Mouse (Mus musculus): ENCODE results near the gene Pde4b. TPM values are rescaled to one million over a fixed set of nuclear protein-coding genes. Genes with fewer than 3 reads are reported as not detected.

Pde4b gene
- polyA plus RNA-seq, 1 experiment from 2014 or later: 9.1 TPM

DNA sequence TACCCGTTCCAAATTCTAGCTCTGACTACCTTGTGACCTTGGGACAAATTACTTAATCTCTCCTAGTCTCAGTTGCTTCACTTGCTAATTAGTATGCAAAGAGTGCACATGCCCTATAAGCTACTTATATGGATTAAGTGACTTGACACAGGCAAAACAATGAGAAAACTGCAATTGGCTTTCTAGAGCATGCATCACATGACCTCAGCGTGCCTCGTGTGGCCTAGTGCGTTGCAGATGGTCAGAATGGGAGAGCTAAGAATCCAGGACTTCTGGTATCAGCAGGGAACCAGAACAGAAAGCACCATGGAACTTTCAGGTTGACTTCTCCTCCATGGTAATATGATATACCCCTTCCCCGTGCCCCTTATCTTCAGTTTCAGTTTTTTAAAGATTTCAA is 426.2 kb downstream of the Pde4b start:
- Histone ChIP-seq H3K4me2 (no peak overlapping the region), H3K27ac (no peak overlapping the region), H3K36me3 (no peaks in the 10 kb centered on the region), H3K4me3 (replicated peaks) (no peak overlapping the region), H3K9me3 (no peaks in the 10 kb centered on the region), H3K27me3 (no peaks in the 10 kb centered on the region), H3K4me1 (replicated peaks) (peaks cover 24% of the 10 kb centered on the region), H3K9ac (replicated peaks) (no peak overlapping the region)
- WGBS: 71% methylated on average over 5 of the region's 5 CpGs
- no peak for ATAC-seq (ENCODE audit: insufficient number of reproducible peaks, insufficient read depth, low FRiP score, low TSS enrichment, low read depth)

GRCm38 (mm10) chr4:102514972-102515835 is 427.9 kb downstream of the Pde4b start:
- Histone ChIP-seq H3K9ac (replicated peaks) (no peak overlapping the region), H3K9me3 (no peaks in the 10 kb centered on the region), H3K27ac (no peak overlapping the region), H3K27me3 (no peaks in the 10 kb centered on the region), H3K36me3 (no peaks in the 10 kb centered on the region), H3K4me3 (replicated peaks) (no peak overlapping the region), H3K4me2 (no peak overlapping the region), H3K4me1 (replicated peaks) (peaks cover 21% of the 10 kb centered on the region)
- no peak for ATAC-seq (ENCODE audit: insufficient number of reproducible peaks, insufficient read depth, low FRiP score, low TSS enrichment, low read depth)
- 56% methylated on average over 3 of the region's 3 CpGs for WGBS

GRCm38 (mm10) chr4:102516395-102516794 is 429.1 kb downstream of the Pde4b start:
- Histone ChIP-seq H3K27me3 (no peaks in the 10 kb centered on the region), H3K27ac (no peak overlapping the region), H3K9me3 (no peaks in the 10 kb centered on the region), H3K4me1 (replicated peaks) (peaks cover 11% of the 10 kb centered on the region), H3K36me3 (no peaks in the 10 kb centered on the region), H3K9ac (replicated peaks) (no peak overlapping the region), H3K4me2 (no peak overlapping the region), H3K4me3 (replicated peaks) (no peak overlapping the region)
- no peak for ATAC-seq (ENCODE audit: insufficient number of reproducible peaks, insufficient read depth, low FRiP score, low TSS enrichment, low read depth)
- 46% methylated on average over 4 of the region's 4 CpGs for WGBS

DNA sequence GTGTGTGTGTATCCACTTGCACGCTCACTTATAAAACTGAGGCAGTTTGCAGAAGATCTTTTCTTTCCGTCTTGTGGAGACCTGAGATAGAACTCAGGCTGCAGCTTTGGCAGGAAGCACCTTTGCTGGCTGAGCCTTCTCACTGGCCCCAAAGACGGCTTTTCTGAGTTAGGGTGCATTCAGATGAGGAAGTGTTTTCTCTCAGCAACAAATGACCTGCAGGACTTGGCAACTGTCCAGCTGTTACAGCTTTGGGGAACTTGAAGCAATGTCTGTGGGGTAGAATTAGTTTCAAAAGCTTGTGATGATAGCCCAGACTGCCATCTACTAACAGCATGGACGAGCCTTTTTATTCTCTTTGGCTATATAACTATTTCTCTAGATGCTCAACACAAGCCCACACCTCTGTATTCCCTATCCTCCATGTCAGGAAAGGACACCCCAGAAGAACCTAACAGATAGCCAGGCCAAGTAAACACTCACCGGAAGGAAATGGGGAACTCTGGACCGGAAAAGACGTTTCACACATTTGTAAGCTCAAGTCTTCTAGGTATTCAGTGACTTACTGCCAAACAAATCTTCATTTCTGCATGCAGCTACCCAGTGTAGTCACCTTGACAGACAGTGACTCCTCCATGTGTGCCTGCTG is 429.8 kb downstream of the Pde4b start:
- H3K36me3 ChIP-seq: no peaks in the 10 kb centered on the region
- no peak overlapping the region for H3K27ac ChIP-seq
- no peak overlapping the region for H3K4me3 ChIP-seq (replicated peaks)
- H3K4me2 ChIP-seq: no peak overlapping the region
- no peaks in the 10 kb centered on the region for H3K9me3 ChIP-seq
- H3K27me3 ChIP-seq: no peaks in the 10 kb centered on the region
- no peak for ATAC-seq (ENCODE audit: insufficient number of reproducible peaks, insufficient read depth, low FRiP score, low TSS enrichment, low read depth)
- H3K4me1 ChIP-seq (replicated peaks): peaks cover 4% of the 10 kb centered on the region; the same call in 1 of the 2 replicates
- 70% methylated on average over 7 of the region's 7 CpGs for WGBS
- no peak overlapping the region for H3K9ac ChIP-seq (replicated peaks)

GRCm38 (mm10) chr4:102517653-102518052 is 430.3 kb downstream of the Pde4b start:
- 70% methylated on average over 2 of the region's 2 CpGs for WGBS

DNA sequence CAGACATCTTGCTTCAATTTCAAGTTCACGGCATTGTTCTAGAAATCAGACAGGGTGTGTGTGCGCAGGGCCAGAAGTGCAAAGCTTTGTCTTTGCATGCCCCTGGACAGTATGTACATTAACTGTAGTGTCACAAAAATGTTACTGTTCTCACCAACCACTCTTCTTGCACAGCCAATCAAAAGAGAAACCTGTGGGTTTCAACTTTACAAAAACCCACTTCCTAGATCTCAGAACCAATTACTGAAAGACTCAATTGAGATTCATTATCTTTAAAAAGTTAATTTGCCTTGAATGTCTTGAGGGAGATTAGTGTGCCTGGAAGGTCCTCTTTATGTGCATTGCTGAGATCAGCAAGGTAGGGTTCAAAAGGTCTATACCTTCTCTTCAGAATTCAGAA is 431.0 kb downstream of the Pde4b start:
- H3K4me1 ChIP-seq (replicated peaks): no peaks in the 10 kb centered on the region
- ATAC-seq (ENCODE audit: insufficient number of reproducible peaks, insufficient read depth, low FRiP score, low TSS enrichment, low read depth): no peak
- H3K36me3 ChIP-seq: no peaks in the 10 kb centered on the region
- H3K27me3 ChIP-seq: no peaks in the 10 kb centered on the region
- H3K27ac ChIP-seq: no peak overlapping the region
- H3K4me2 ChIP-seq: no peak overlapping the region
- H3K9me3 ChIP-seq: no peaks in the 10 kb centered on the region
- WGBS: 80% methylated on average over 2 of the region's 2 CpGs
- H3K4me3 ChIP-seq (replicated peaks): no peak overlapping the region
- H3K9ac ChIP-seq (replicated peaks): no peak overlapping the region

More at GRCm38 (mm10) chr4:102517653-102518052, 430.3 kb downstream of the Pde4b start:
- no peaks in the 10 kb centered on the region for H3K27me3 ChIP-seq
- no peaks in the 10 kb centered on the region for H3K36me3 ChIP-seq
- H3K9ac ChIP-seq (replicated peaks): no peak overlapping the region
- H3K27ac ChIP-seq: no peak overlapping the region
- H3K9me3 ChIP-seq: no peaks in the 10 kb centered on the region
- no peak overlapping the region for H3K4me2 ChIP-seq
- no peak for ATAC-seq (ENCODE audit: insufficient number of reproducible peaks, insufficient read depth, low FRiP score, low TSS enrichment, low read depth)
- H3K4me3 ChIP-seq (replicated peaks): no peak overlapping the region
- no peaks in the 10 kb centered on the region for H3K4me1 ChIP-seq (replicated peaks)

- no peak overlapping the region for H3K4me2 ChIP-seq
- ATAC-seq (ENCODE audit: insufficient number of reproducible peaks, insufficient read depth, low FRiP score, low TSS enrichment, low read depth): no peak
- no peaks in the 10 kb centered on the region for H3K9me3 ChIP-seq
- H3K27me3 ChIP-seq: no peaks in the 10 kb centered on the region
- H3K9ac ChIP-seq (replicated peaks): no peak overlapping the region
- 67% methylated on average over 8 of the region's 8 CpGs for WGBS
- no peak overlapping the region for H3K27ac ChIP-seq
- H3K4me1 ChIP-seq (replicated peaks): no peaks in the 10 kb centered on the region
- H3K4me3 ChIP-seq (replicated peaks): no peak overlapping the region
- H3K36me3 ChIP-seq: no peaks in the 10 kb centered on the region
Observed at GRCm38 (mm10) chr4:102520669-102521261, 433.4 kb downstream of the Pde4b start.

GRCm38 (mm10) chr4:102521434-102521833 is 434.1 kb downstream of the Pde4b start:
- no peak overlapping the region for H3K9ac ChIP-seq (replicated peaks)
- H3K36me3 ChIP-seq: no peaks in the 10 kb centered on the region
- ATAC-seq (ENCODE audit: insufficient number of reproducible peaks, insufficient read depth, low FRiP score, low TSS enrichment, low read depth): no peak
- no peaks in the 10 kb centered on the region for H3K4me1 ChIP-seq (replicated peaks)
- no peak overlapping the region for H3K4me3 ChIP-seq (replicated peaks)
- no peaks in the 10 kb centered on the region for H3K27me3 ChIP-seq
- H3K9me3 ChIP-seq: no peaks in the 10 kb centered on the region
- WGBS: 74% methylated on average over 6 of the region's 6 CpGs
- no peak overlapping the region for H3K4me2 ChIP-seq
- no peak overlapping the region for H3K27ac ChIP-seq

- no peaks in the 10 kb centered on the region for H3K4me1 ChIP-seq (replicated peaks)
- H3K9me3 ChIP-seq: no peaks in the 10 kb centered on the region
- H3K27me3 ChIP-seq: no peaks in the 10 kb centered on the region
- no peak overlapping the region for H3K4me2 ChIP-seq
- no peak for ATAC-seq (ENCODE audit: insufficient number of reproducible peaks, insufficient read depth, low FRiP score, low TSS enrichment, low read depth)
- WGBS: 70% methylated on average over 7 of the region's 7 CpGs
- H3K9ac ChIP-seq (replicated peaks): no peak overlapping the region
- no peak overlapping the region for H3K4me3 ChIP-seq (replicated peaks)
- no peaks in the 10 kb centered on the region for H3K36me3 ChIP-seq
- H3K27ac ChIP-seq: no peak overlapping the region
Observed at GRCm38 (mm10) chr4:102527361-102527760, 440.0 kb downstream of the Pde4b start.

DNA sequence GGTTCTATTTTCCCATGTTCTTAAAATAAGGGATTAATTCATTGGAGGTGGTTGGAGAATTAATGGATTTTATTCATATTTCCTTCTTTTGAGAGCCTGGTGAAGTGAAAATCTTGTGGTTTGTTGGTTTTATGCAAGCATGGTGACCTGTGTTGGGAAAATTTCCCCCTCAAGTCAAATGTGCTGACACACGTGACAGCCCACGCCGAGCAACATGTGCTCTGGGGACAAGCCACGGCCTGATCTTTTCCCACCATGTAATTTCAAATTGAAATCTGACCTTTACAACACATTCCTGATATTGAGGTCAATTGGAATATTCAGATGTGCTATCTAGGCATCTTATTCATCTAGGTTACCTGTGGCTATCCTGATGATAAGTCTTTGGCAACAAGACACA is 443.5 kb downstream of the Pde4b start:
- no peaks in the 10 kb centered on the region for H3K36me3 ChIP-seq
- no peak overlapping the region for H3K4me2 ChIP-seq
- no peak overlapping the region for H3K9ac ChIP-seq (replicated peaks)
- WGBS: 80% methylated on average over 4 of the region's 4 CpGs
- H3K27ac ChIP-seq: no peak overlapping the region
- ATAC-seq (ENCODE audit: insufficient number of reproducible peaks, insufficient read depth, low FRiP score, low TSS enrichment, low read depth): no peak
- H3K4me1 ChIP-seq (replicated peaks): no peaks in the 10 kb centered on the region
- no peaks in the 10 kb centered on the region for H3K27me3 ChIP-seq
- H3K9me3 ChIP-seq: no peaks in the 10 kb centered on the region
- H3K4me3 ChIP-seq (replicated peaks): no peak overlapping the region

DNA sequence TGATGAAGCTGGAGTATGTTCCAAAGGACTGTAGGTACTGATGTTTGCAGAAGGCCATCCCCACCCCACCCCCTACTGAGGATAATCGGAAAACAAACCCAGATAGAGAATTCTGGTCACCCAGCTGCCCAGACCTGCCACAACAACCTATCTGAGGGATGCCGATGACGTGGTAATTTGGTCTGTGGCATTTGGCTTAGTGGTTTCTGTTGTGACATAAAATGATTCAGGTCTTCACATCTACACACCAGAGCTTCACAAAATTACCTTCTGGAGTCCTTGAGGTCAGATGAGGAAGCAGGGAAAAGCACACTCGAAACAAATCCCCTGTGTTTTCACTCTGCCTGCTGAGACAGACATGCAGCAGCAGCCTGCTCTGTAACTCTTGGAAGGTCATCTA is 444.4 kb downstream of the Pde4b start:
- no peak for ATAC-seq (ENCODE audit: insufficient number of reproducible peaks, insufficient read depth, low FRiP score, low TSS enrichment, low read depth)
- H3K9me3 ChIP-seq: no peaks in the 10 kb centered on the region
- H3K27ac ChIP-seq: no peak overlapping the region
- 67% methylated on average over 4 of the region's 4 CpGs for WGBS
- no peak overlapping the region for H3K4me3 ChIP-seq (replicated peaks)
- no peaks in the 10 kb centered on the region for H3K27me3 ChIP-seq
- H3K4me1 ChIP-seq (replicated peaks): no peaks in the 10 kb centered on the region
- no peak overlapping the region for H3K4me2 ChIP-seq
- no peak overlapping the region for H3K9ac ChIP-seq (replicated peaks)
- H3K36me3 ChIP-seq: no peaks in the 10 kb centered on the region

Measured in limb, embryonic 12.5 days (tissue).